ENCODE assay signal across 15 mouse cellular contexts in genomic region chr7:24969805-24970204, GRCm38 (mm10). TPM values are rescaled to one million over a fixed set of nuclear protein-coding genes. Genes with fewer than 3 reads are reported as not detected.
A peak's percentile ranks its signal among the peaks of the same experiment; 100 is the strongest.
DNase-seq lines count a peak whose midpoint lies in the region; ATAC-seq lines count a peak whose summit lies in the region.
"Had no signal": no experiment of that assay in that cellular context is flagged by ENCODE, and none has a peak within 500 bp of the region (broad histone marks: within the 10 kb centered on the region; RNA-seq: fewer than 3 reads in every experiment).

No protein-coding gene starts in this region.

- no peak for ATAC-seq in megakaryocyte, adult 5-6 weeks (ENCODE audit: poor library complexity, severe bottlenecking)

- DNase-seq in heart, adult 11 months, result peak; percentile 86
- DNase-seq in heart, postnatal 25 days (ENCODE audit: low spot score), result no peak
- DNase-seq in right cerebral cortex, adult 2 months (ENCODE audit: low spot score in 2 of 2), result peak; percentile 70 to 73
- DNase-seq in right cerebral cortex, postnatal 4 days, result no peak
- DNase-seq in layer of hippocampus, adult 9-11 months, result peak; percentile 78
- no peak for DNase-seq in urinary bladder, postnatal 25 days (ENCODE audit: low spot score)
- DNase-seq in kidney, adult 18-20 months, result no peak
- DNase-seq: adrenal gland, adult 2 months; heart, adult 18-20 months; liver; thymus, postnatal 25 days had no signal

- intact Hi-C loops in heart, postnatal 25 days (cut with DNase I), result loop anchor here (5.0 kb wide), 2 partner anchors 107 to 153 kb away; no protein-coding TSS in a partner anchor

RNA-seq across cellular contexts. Expression of gene Rabac1, which starts 2.7 kb away (rescaled TPM):
- total RNA-seq in heart, postnatal 25 days (2021), result 100 to 1,000 TPM; 285 to 315 TPM
- 85.5 and 102 TPM in 2 replicates for total RNA-seq in megakaryocyte, adult 5-6 weeks (2015)
- total RNA-seq in megakaryocyte, adult 5-6 weeks (2017), result 73.1 and 79.3 TPM in 2 replicates

RNA-seq across cellular contexts. Expression of gene Gm4881, which starts 25.5 kb away (rescaled TPM):
- total RNA-seq in heart, postnatal 25 days (2021), result not detected
- total RNA-seq in megakaryocyte, adult 5-6 weeks (2015), result not detected in 2 replicates
- total RNA-seq in megakaryocyte, adult 5-6 weeks (2017), result not detected in 2 replicates
- total RNA-seq: adrenal gland, adult 2 months; gastrocnemius, adult 18-20 months; heart, adult 18-20 months; left cerebral cortex, adult 2 months; neutrophil, adult 5-6 weeks had no signal

RNA-seq across cellular contexts. Expression of gene Atp1a3, which starts 36.0 kb away (rescaled TPM):
- under 1 TPM; 0.47 to 0.67 TPM for total RNA-seq in heart, postnatal 25 days (2021)
- total RNA-seq in megakaryocyte, adult 5-6 weeks (2015), result 126 and 128 TPM in 2 replicates
- 61.6 and 106 TPM in 2 replicates for total RNA-seq in megakaryocyte, adult 5-6 weeks (2017)

Comparison
In these comparisons a context has a peak if more than half of its experiments do, and no peak if none do; other contexts are left out.
1. DNase-seq: peak in heart, adult 11 months (single experiment), right cerebral cortex, adult 2 months (2 of 2) and layer of hippocampus, adult 9-11 months (single experiment); none in heart, postnatal 25 days (single experiment), right cerebral cortex, postnatal 4 days (single experiment), urinary bladder, postnatal 25 days (single experiment) and kidney, adult 18-20 months (single experiment).
2. RNA of gene Atp1a3, which starts 36.0 kb away (total RNA-seq): 61.6 to 128 TPM in megakaryocyte, adult 5-6 weeks; 0.47 to 0.67 TPM in heart, postnatal 25 days; every median in the first group is over 10 times any median in the second.